Mouse (Mus musculus) testis, adult 2 months (tissue): Measurements from ENCODE around the gene Aurkaip1. TPM values are rescaled to one million over a fixed set of nuclear protein-coding genes. Genes with fewer than 3 reads are reported as not detected.

Experiments
- H3K27ac ChIP-seq: fragments of 200-500 bp; 2 replicates; pipeline ENCODE4 v1.5.1; 2012; ENCODE audit warnings: low read depth, low read length; ENCODE audit not compliant: control insufficient read depth, insufficient read depth
- H3K27me3 ChIP-seq: fragments of 200-500 bp; 2 replicates; pipeline ENCODE4 v1.6.1; 2012; ENCODE audit warnings: mild to moderate bottlenecking, low read length, moderate library complexity; ENCODE audit not compliant: control insufficient read depth, insufficient read depth
- H3K36me3 ChIP-seq: fragments of 200-500 bp; 2 replicates; pipeline ENCODE4 v1.6.1; 2012; ENCODE audit warnings: mild to moderate bottlenecking, low read length; ENCODE audit not compliant: control insufficient read depth, insufficient read depth
- H3K4me1 ChIP-seq: fragments of 200-500 bp; 2 replicates; pipeline ENCODE4 v1.6.1; 2012; ENCODE audit warnings: low read length; ENCODE audit not compliant: control insufficient read depth, insufficient read depth
- H3K4me3 ChIP-seq: fragments of 200-500 bp; 2 replicates; pipeline ENCODE4 v1.5.1; 2012; ENCODE audit warnings: low read depth, mild to moderate bottlenecking, low read length, moderate library complexity, mixed read lengths; ENCODE audit not compliant: control insufficient read depth
- CTCF ChIP-seq: fragments of 200-500 bp; IDR thresholded peaks from 2 replicates; pipeline ENCODE4 v1.5.1; 2012; ENCODE audit warnings: low read depth, mild to moderate bottlenecking, inconsistent platforms, low read length, moderate library complexity; ENCODE audit not compliant: control insufficient read depth, insufficient read depth, insufficient replicate concordance
- POLR2A ChIP-seq: fragments of 200-500 bp; IDR thresholded peaks from 2 replicates; pipeline ENCODE4 v1.6.1; 2012; ENCODE audit warnings: low read depth, mild to moderate bottlenecking, inconsistent platforms, low read length, moderate library complexity; ENCODE audit not compliant: control insufficient read depth
- polyA plus RNA-seq: library from polyadenylated mRNA; depleted of rRNA; stranded (reverse); fragments of >200 nt; gene quantifications from 2 replicates; pipeline ENCODE4 v1.2.3, GENCODE M21; 2012

Aurkaip1 gene
- polyA plus RNA-seq, 1 experiment = 108 TPM

GRCm38 (mm10) chr4:155790021-155790489 is 41.0 kb upstream of the Aurkaip1 start, which contains the start of gene Ankrd65:
Ankrd65 (plus strand) TSS chr4:155790439.
- Histone ChIP-seq H3K4me3 (no peak within 1 kb of the TSS), H3K27me3 (no peaks in the 10 kb centered on the region), H3K27ac (no peak within 1 kb of the TSS), H3K36me3 (no peaks in the 10 kb centered on the region), H3K4me1 (peaks cover 4% of the 10 kb centered on the region)
- no peak for TF ChIP-seq CTCF
- TF ChIP-seq POLR2A = no peak

- Histone ChIP-seq H3K27me3 (no peaks in the 10 kb centered on the region), H3K4me3 (no peak overlapping the region), H3K36me3 (no peaks in the 10 kb centered on the region), H3K27ac (no peak overlapping the region), H3K4me1 (no peaks in the 10 kb centered on the region; the same call in 1 of the 2 replicates)
- TF ChIP-seq POLR2A (no peak), CTCF (no peak)
Measured at GRCm38 (mm10) chr4:155790650-155791161, 40.4 kb upstream of the Aurkaip1 start.

- H3K4me3 ChIP-seq = no peak overlapping the region
- no peaks in the 10 kb centered on the region for H3K27me3 ChIP-seq
- H3K4me1 ChIP-seq = no peaks in the 10 kb centered on the region; the same call in 1 of the 2 replicates
- no peaks in the 10 kb centered on the region for H3K36me3 ChIP-seq
- H3K27ac ChIP-seq = no peak overlapping the region
- TF ChIP-seq POLR2A (no peak), CTCF (no peak)
Measured at GRCm38 (mm10) chr4:155791240-155791933, 39.7 kb upstream of the Aurkaip1 start.

- H3K36me3 ChIP-seq = no peaks in the 10 kb centered on the region
- TF ChIP-seq CTCF = no peak
- TF ChIP-seq POLR2A = no peak
Measured at GRCm38 (mm10) chr4:155793730-155794129, 37.3 kb upstream of the Aurkaip1 start.

GRCm38 (mm10) chr4:155802075-155802474 is 29.0 kb upstream of the Aurkaip1 start:
- H3K4me1 ChIP-seq = peaks cover 7% of the 10 kb centered on the region
- no peaks in the 10 kb centered on the region for H3K27me3 ChIP-seq
- no peak overlapping the region for H3K27ac ChIP-seq
- peaks cover 4% of the 10 kb centered on the region; the same call in 1 of the 2 replicates for H3K36me3 ChIP-seq
- TF ChIP-seq POLR2A = no peak
- no peak for TF ChIP-seq CTCF
- H3K4me3 ChIP-seq = peak overlapping the region; percentile 96

More at GRCm38 (mm10) chr4:155793730-155794129, 37.3 kb upstream of the Aurkaip1 start:
- H3K4me3 ChIP-seq = no peak overlapping the region
- H3K27ac ChIP-seq = no peak overlapping the region
- H3K4me1 ChIP-seq = no peaks in the 10 kb centered on the region; the same call in 1 of the 2 replicates
- no peaks in the 10 kb centered on the region for H3K27me3 ChIP-seq

- peak within 1 kb of the TSS; percentile 96 for H3K4me3 ChIP-seq
- peak within 1 kb of the TSS; percentile 83 for H3K27ac ChIP-seq
- no peaks in the 10 kb centered on the region for H3K27me3 ChIP-seq
- H3K36me3 ChIP-seq = peaks cover 4% of the 10 kb centered on the region; the same call in 1 of the 2 replicates
- peaks cover 7% of the 10 kb centered on the region for H3K4me1 ChIP-seq
- TF ChIP-seq POLR2A (no peak), CTCF (no peak)
Measured at GRCm38 (mm10) chr4:155802741-155803339, 28.2 kb upstream of the Aurkaip1 start, which contains the start of gene Mrpl20. Mrpl20 (plus strand) TSS chr4:155802878.
